Mouse (Mus musculus): ENCODE data around the gene Carm1. TPM values are rescaled to one million over a fixed set of nuclear protein-coding genes. Genes with fewer than 3 reads are reported as not detected.

Carm1 gene
- total RNA-seq, 2 experiments from 2014 or later, result 56.9 to 65.4 TPM

Small RNAs within 50 kb of the gene (microRNA-seq; reads per million reads assigned to microRNA genes)
- 0 reads per million in 2 experiments for gene Mir1946b (ENCODE audit: borderline number of aligned reads in 2 of 2)

Other genes starting within 250 kb of the Carm1 start
- not detected for gene Ap1m2, start 234.6 kb upstream of the Carm1 start, total RNA-seq (2021)
- 100 to 1,000 TPM; 118 to 124 TPM for gene Slc44a2, start 226.2 kb upstream of the Carm1 start, total RNA-seq (2021)
- gene Ilf3, start 179.0 kb upstream of the Carm1 start, total RNA-seq (2021), result 10 to 100 TPM; 28.9 to 29.0 TPM
- gene Qtrt1, start 135.1 kb upstream of the Carm1 start, total RNA-seq (2021), result 1 to 10 TPM; 8.0 to 9.5 TPM
- gene Dnm2, start 122.0 kb upstream of the Carm1 start, total RNA-seq (2021), result 10 to 100 TPM; 63.9 to 72.4 TPM
- gene Tmed1, start 36.6 kb upstream of the Carm1 start, total RNA-seq (2021), result 10 to 100 TPM; 44.9 to 46.9 TPM
- gene AB124611, start 20.7 kb upstream of the Carm1 start, total RNA-seq (2021), result 1 to 10 TPM; 1.8 to 2.0 TPM
- 10 to 100 TPM; 59.8 TPM for gene Timm29, start 45.8 kb downstream of the Carm1 start, total RNA-seq (2021)
- gene Yipf2, start 45.9 kb downstream of the Carm1 start, total RNA-seq (2021), result 1 to 10 TPM; 7.3 to 8.0 TPM
- gene Smarca4, start 69.3 kb downstream of the Carm1 start, total RNA-seq (2021), result 10 to 100 TPM; 48.6 to 51.4 TPM
- gene Ldlr, start 176.6 kb downstream of the Carm1 start, total RNA-seq (2021), result 1 to 10 TPM; 2.2 to 3.4 TPM
- gene Spc24, start 213.4 kb downstream of the Carm1 start, total RNA-seq (2021), result 1 to 10 TPM; 4.4 to 4.6 TPM